Mouse (Mus musculus) forebrain, embryonic 16.5 days (tissue): Measurements from ENCODE around the gene Crybb3. TPM values are rescaled to one million over a fixed set of nuclear protein-coding genes. Genes with fewer than 3 reads are reported as not detected.
A peak's percentile ranks its signal among the peaks of the same experiment; 100 is the strongest.

Source experiments
- ATAC-seq: fragments of 200-750 bp; cut with Nextera tagmentation; 2 replicates; pipeline ENCODE4 v1.8.0; 2017; ENCODE audit warnings: mild to moderate bottlenecking, moderate library complexity
- H3K27ac ChIP-seq: fragments of 300-500 bp; sonication (generic); 2 replicates; pipeline ENCODE4 v1.5.1; 2014; ENCODE audit warnings: low read length, control low read depth
- H3K27me3 ChIP-seq: fragments of 300-500 bp; sonication (generic); replicated peaks from 2 replicates; pipeline ENCODE4 v1.6.1; 2014; ENCODE audit warnings: low read length; ENCODE audit not compliant: control insufficient read depth, insufficient read depth
- H3K36me3 ChIP-seq: fragments of 300-500 bp; sonication (generic); 2 replicates; pipeline ENCODE4 v1.6.1; 2014; ENCODE audit not compliant: control insufficient read depth, insufficient read depth
- H3K4me1 ChIP-seq: fragments of 300-500 bp; sonication (generic); replicated peaks from 2 replicates; pipeline ENCODE4 v1.6.1; 2014; ENCODE audit warnings: low read length; ENCODE audit not compliant: control insufficient read depth, insufficient read depth
- H3K4me2 ChIP-seq: fragments of 300-500 bp; sonication (generic); 2 replicates; pipeline ENCODE4 v1.6.1; 2014; ENCODE audit warnings: mild to moderate bottlenecking, low read length, control low read depth
- H3K4me3 ChIP-seq: fragments of 300-500 bp; sonication (generic); replicated peaks from 2 replicates; pipeline ENCODE4 v1.5.1; 2014; ENCODE audit warnings: mild to moderate bottlenecking, low read length, control low read depth
- H3K9ac ChIP-seq: fragments of 300-500 bp; sonication (generic); replicated peaks from 2 replicates; pipeline ENCODE4 v1.6.1; 2014; ENCODE audit warnings: low read depth, low read length, control low read depth
- H3K9me3 ChIP-seq: fragments of 300-500 bp; sonication (generic); 2 replicates; pipeline ENCODE4 v1.6.1; 2016; ENCODE audit warnings: low read length; ENCODE audit not compliant: control insufficient read depth
- WGBS: fragments of 180-500 bp; shearing (Covaris S2); extraction: QIAGEN DNeasy Blood & Tissue Kit; methylation state at CpG from one replicate; pipeline ENCODE4 v1.1.7; 2014; 5-methylcytosine and 5-hydroxymethylcytosine counted together
- polyA plus RNA-seq: library from polyadenylated mRNA; unstranded; fragments of >200 nt; fragmentation: Nextera tagmentation; extraction: Ambion mirVana; gene quantifications from 2 replicates; pipeline ENCODE4 v1.2.1, GENCODE M21; 2015

The Crybb3 gene
- 0.56 and 0.94 TPM in 2 replicates for polyA plus RNA-seq

DNA sequence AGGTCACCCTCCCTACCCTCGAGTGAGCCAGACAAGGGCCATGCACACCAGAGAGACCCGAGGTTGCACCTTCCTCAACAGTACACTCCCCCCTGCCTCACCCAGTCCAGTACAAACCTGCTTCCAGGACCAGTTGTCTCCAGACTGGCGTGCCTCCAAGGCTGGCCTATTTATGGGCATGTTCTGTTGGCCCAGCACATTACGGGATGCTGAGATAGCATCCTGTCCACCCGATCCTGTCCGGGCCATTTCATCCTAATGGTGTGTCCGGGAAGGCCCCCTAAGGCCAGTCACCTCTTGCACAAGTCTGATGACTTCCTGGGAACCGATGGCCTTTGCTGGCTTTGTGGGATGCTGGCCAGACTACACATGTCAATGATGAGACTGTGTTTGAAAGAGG is at the start of gene Crybb3:
Gene Crybb3 (minus strand): TSS at position 146 of the 400 bp plus-strand sequence.
- no peaks in the 10 kb centered on the region for H3K36me3 ChIP-seq
- ATAC-seq = no peak
- 82% methylated on average over 8 of the region's 8 CpGs for WGBS
- H3K9me3 ChIP-seq = no peaks in the 10 kb centered on the region
- H3K4me1 ChIP-seq = peaks cover 8% of the 10 kb centered on the region
- no peak within 1 kb of the TSS for H3K4me2 ChIP-seq
- no peaks in the 10 kb centered on the region for H3K27me3 ChIP-seq
- H3K27ac ChIP-seq = no peak within 1 kb of the TSS
- no peak within 1 kb of the TSS for H3K9ac ChIP-seq
- H3K4me3 ChIP-seq = no peak within 1 kb of the TSS

GRCm38 (mm10) chr5:113128426-113128825 is 47.0 kb upstream of the Crybb3 start:
- no peak overlapping the region for H3K9ac ChIP-seq
- no peak overlapping the region for H3K4me2 ChIP-seq
- H3K4me1 ChIP-seq = peaks cover 7% of the 10 kb centered on the region
- ATAC-seq = no peak
- H3K36me3 ChIP-seq = no peaks in the 10 kb centered on the region
- WGBS = 86% methylated on average over 4 of the region's 4 CpGs
- H3K27ac ChIP-seq = no peak overlapping the region
- H3K4me3 ChIP-seq = no peak overlapping the region
- no peaks in the 10 kb centered on the region for H3K27me3 ChIP-seq
- no peaks in the 10 kb centered on the region for H3K9me3 ChIP-seq

- Histone ChIP-seq H3K4me3 (no peak overlapping the region), H3K27me3 (no peaks in the 10 kb centered on the region), H3K9me3 (no peaks in the 10 kb centered on the region), H3K9ac (no peak overlapping the region), H3K4me2 (no peak overlapping the region), H3K36me3 (no peaks in the 10 kb centered on the region), H3K4me1 (peaks cover 12% of the 10 kb centered on the region; the same call in 1 of the 2 replicates), H3K27ac (no peak overlapping the region)
- ATAC-seq = no peak
- 83% methylated on average over 12 of the region's 12 CpGs for WGBS
Observed at GRCm38 (mm10) chr5:113126476-113126875, 45.1 kb upstream of the Crybb3 start.

GRCm38 (mm10) chr5:113123693-113124092 is 42.3 kb upstream of the Crybb3 start:
- Histone ChIP-seq H3K9me3 (no peaks in the 10 kb centered on the region), H3K27me3 (no peaks in the 10 kb centered on the region), H3K4me1 (peaks cover 27% of the 10 kb centered on the region), H3K4me3 (no peak overlapping the region), H3K4me2 (no peak overlapping the region), H3K27ac (no peak overlapping the region), H3K36me3 (no peaks in the 10 kb centered on the region), H3K9ac (no peak overlapping the region)
- no peak for ATAC-seq
- WGBS = 55% methylated on average over 10 of the region's 10 CpGs

- Histone ChIP-seq H3K9ac (no peak overlapping the region), H3K4me3 (no peak overlapping the region), H3K27me3 (no peaks in the 10 kb centered on the region), H3K36me3 (no peaks in the 10 kb centered on the region), H3K9me3 (no peaks in the 10 kb centered on the region), H3K4me2 (no peak overlapping the region), H3K27ac (no peak overlapping the region), H3K4me1 (peaks cover 28% of the 10 kb centered on the region)
- no peak for ATAC-seq
- 62% methylated on average over 12 of the region's 12 CpGs for WGBS
Observed at GRCm38 (mm10) chr5:113122326-113123054, 41.1 kb upstream of the Crybb3 start.

DNA sequence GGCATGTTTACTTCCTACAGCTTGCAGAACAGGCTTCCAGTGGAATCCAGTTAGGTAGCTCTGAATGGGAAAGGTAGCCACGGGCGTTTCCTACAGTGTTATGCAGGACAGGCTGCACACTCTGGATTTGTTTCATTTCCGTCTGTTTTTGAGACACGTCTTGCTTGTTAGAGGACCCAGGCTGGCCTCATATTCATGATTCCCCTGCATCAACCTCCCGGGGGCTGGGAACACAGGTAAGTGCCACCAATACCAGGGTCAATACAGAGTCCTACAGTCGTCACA is 40.1 kb upstream of the Crybb3 start:
- Histone ChIP-seq H3K4me1 (peaks cover 33% of the 10 kb centered on the region), H3K36me3 (no peaks in the 10 kb centered on the region), H3K27me3 (no peaks in the 10 kb centered on the region), H3K9me3 (no peaks in the 10 kb centered on the region), H3K27ac (no peak overlapping the region), H3K4me3 (no peak overlapping the region), H3K4me2 (no peak overlapping the region), H3K9ac (no peak overlapping the region)
- ATAC-seq = no peak
- 79% methylated on average over 6 of the region's 6 CpGs for WGBS

GRCm38 (mm10) chr5:113120741-113121590 is 39.6 kb upstream of the Crybb3 start:
- Histone ChIP-seq H3K36me3 (no peaks in the 10 kb centered on the region), H3K27me3 (no peaks in the 10 kb centered on the region), H3K9me3 (no peaks in the 10 kb centered on the region), H3K27ac (no peak overlapping the region), H3K4me1 (peaks cover 33% of the 10 kb centered on the region), H3K9ac (no peak overlapping the region), H3K4me2 (no peak overlapping the region), H3K4me3 (no peak overlapping the region)
- 43% methylated on average over 15 of the region's 15 CpGs for WGBS
- ATAC-seq = no peak

GRCm38 (mm10) chr5:113119861-113120465 is 38.6 kb upstream of the Crybb3 start:
- no peak overlapping the region; the same call in 1 of the 2 replicates for H3K9ac ChIP-seq
- H3K27me3 ChIP-seq = no peaks in the 10 kb centered on the region
- 29% methylated on average over 13 of the region's 13 CpGs for WGBS
- H3K27ac ChIP-seq = peak overlapping the region; percentile 23; the same call in 1 of the 2 replicates
- ATAC-seq = no peak
- no peak overlapping the region for H3K4me3 ChIP-seq
- no peaks in the 10 kb centered on the region for H3K9me3 ChIP-seq
- no peak overlapping the region for H3K4me2 ChIP-seq
- peaks cover 33% of the 10 kb centered on the region for H3K4me1 ChIP-seq
- H3K36me3 ChIP-seq = no peaks in the 10 kb centered on the region

GRCm38 (mm10) chr5:113119291-113119690 is 37.9 kb upstream of the Crybb3 start:
- Histone ChIP-seq H3K27ac (no peak overlapping the region), H3K27me3 (no peaks in the 10 kb centered on the region), H3K9me3 (no peaks in the 10 kb centered on the region), H3K36me3 (no peaks in the 10 kb centered on the region), H3K4me3 (no peak overlapping the region), H3K9ac (no peak overlapping the region), H3K4me1 (peaks cover 37% of the 10 kb centered on the region), H3K4me2 (no peak overlapping the region)
- no peak for ATAC-seq
- 86% methylated on average over 9 of the region's 9 CpGs for WGBS
